Mouse (Mus musculus) ES-E14 (cell line): ENCODE measurements around the gene Rpgrip1. TPM values are rescaled to one million over a fixed set of nuclear protein-coding genes. Genes with fewer than 3 reads are reported as not detected.

Experiments
- DNase-seq: peaks from one replicate; pipeline ENCODE4 v3.0.0-alpha.2; 2013; ENCODE audit warnings: low read depth, low spot score
- H3K27ac ChIP-seq: 2 replicates; pipeline ENCODE4 v1.5.1; 2012; ENCODE audit warnings: low read depth, mild to moderate bottlenecking, low read length, moderate library complexity, mixed read lengths; ENCODE audit not compliant: poor library complexity, insufficient read depth, severe bottlenecking
- H3K36me3 ChIP-seq: 2 replicates; pipeline ENCODE4 v1.6.1; 2012; ENCODE audit warnings: mild to moderate bottlenecking, low read length, moderate library complexity, mixed read lengths; ENCODE audit not compliant: control insufficient read depth, poor library complexity, insufficient read depth, severe bottlenecking
- H3K4me1 ChIP-seq, 2 experiments: fragments of 150-350 bp in 1 of 2; sonication (generic) in 1 of 2; 2 replicates each; pipeline ENCODE4 v1.6.1; 2012; ENCODE audit warnings: low read length in 2 of 2, mild to moderate bottlenecking in 1 of 2, mixed read lengths in 1 of 2; ENCODE audit not compliant: control insufficient read depth in 2 of 2, insufficient read depth in 2 of 2, poor library complexity in 1 of 2
- H3K4me3 ChIP-seq, 2 experiments: fragments of 150-350 bp in 1 of 2; sonication (generic) in 1 of 2; 2 replicates each; pipeline ENCODE4 v1.5.1; 2012; ENCODE audit warnings: low read length in 2 of 2, low read depth in 1 of 2, mild to moderate bottlenecking in 1 of 2, mixed read lengths in 1 of 2; ENCODE audit not compliant: insufficient read depth in 1 of 2, poor library complexity in 1 of 2, severe bottlenecking in 1 of 2
- H3K9ac ChIP-seq: 2 replicates; pipeline ENCODE4 v1.6.1; 2012; ENCODE audit warnings: low read depth, mild to moderate bottlenecking, low read length, mixed read lengths; ENCODE audit not compliant: poor library complexity, insufficient read depth, severe bottlenecking
- H3K9me3 ChIP-seq: fragments of 150-350 bp; sonication (generic); 2 replicates; pipeline ENCODE4 v1.6.1; 2012; ENCODE audit warnings: low read depth, mild to moderate bottlenecking, low read length; ENCODE audit not compliant: control insufficient read depth, insufficient read depth
- CHD2 ChIP-seq: IDR thresholded peaks from 2 replicates; pipeline ENCODE4 v1.6.1; 2014; ENCODE audit warnings: mild to moderate bottlenecking, low read depth, low read length, inconsistent platforms
- HCFC1 ChIP-seq: IDR thresholded peaks from 2 replicates; pipeline ENCODE4 v1.6.1; 2012; ENCODE audit warnings: low read length, inconsistent platforms, borderline replicate concordance; ENCODE audit not compliant: insufficient read depth
- MAFK ChIP-seq: IDR thresholded peaks from 2 replicates; pipeline ENCODE4 v1.6.1; 2014; ENCODE audit warnings: mild to moderate bottlenecking, low read depth, low read length, inconsistent platforms; ENCODE audit not compliant: insufficient read depth
- ZC3H11A ChIP-seq: IDR thresholded peaks from 2 replicates; pipeline ENCODE4 v1.6.1; 2012; ENCODE audit warnings: low read depth, mild to moderate bottlenecking, inconsistent platforms, low read length, borderline replicate concordance
- ZNF384 ChIP-seq: IDR thresholded peaks from 2 replicates; pipeline ENCODE4 v1.6.1; 2012; ENCODE audit warnings: low read depth, low read length, inconsistent platforms
- in situ Hi-C, 2 experiments: fragments of 600-800 bp; cut with MboI; formaldehyde crosslinking; loops; one replicate each; pipeline ENCODE4 v1.15.1; 2025; ENCODE audit warnings: low sequenced_read_pairs in 2 of 2, inconsistent platforms in 1 of 2; ENCODE audit not compliant: unreplicated experiment in 2 of 2
- total RNA-seq: library from RNA; depleted of rRNA; stranded (reverse); fragments of 300-350 nt; gene quantifications from 2 replicates; pipeline ENCODE4 v1.2.3, GENCODE M21; 2012

Rpgrip1 gene
- total RNA-seq, 1 experiment, result 3.3 TPM

DNA sequence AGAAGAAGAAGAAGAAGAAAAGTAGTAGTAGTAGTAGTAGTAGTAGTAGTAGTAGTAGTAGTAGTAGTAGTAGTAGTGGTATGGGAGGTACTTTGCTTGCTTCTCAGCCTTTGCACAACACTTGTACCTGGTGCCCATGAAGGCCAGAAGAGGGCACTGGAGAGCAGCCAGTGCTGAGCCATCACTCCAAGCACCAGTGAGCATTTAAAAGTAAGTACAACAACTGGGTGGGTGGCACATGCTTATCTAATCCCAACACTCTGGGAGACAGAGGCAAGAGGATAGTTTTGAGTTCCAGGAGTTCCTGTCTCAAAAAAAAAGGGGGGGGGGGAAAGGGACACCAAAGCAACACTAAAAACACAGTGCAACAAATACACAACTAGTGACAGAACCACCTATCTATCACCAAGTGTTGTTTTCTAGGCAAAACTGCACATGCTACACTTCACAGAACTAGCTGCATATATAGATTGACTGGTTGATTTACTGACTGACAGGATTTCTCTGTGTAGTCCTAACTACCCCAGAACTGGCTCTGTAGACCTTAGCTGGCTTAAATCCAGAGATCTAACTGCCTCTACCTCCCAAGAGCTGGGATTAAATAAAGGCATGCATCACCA, 80.3 kb downstream of the Rpgrip1 start:
- Histone ChIP-seq H3K4me3 (no peak overlapping the region), H3K27ac (no peak overlapping the region), H3K36me3 (peaks cover 2% of the 10 kb centered on the region; the same call in 1 of the 2 replicates), H3K9ac (no peak overlapping the region), H3K9me3 (no peaks in the 10 kb centered on the region), H3K4me1 (peaks cover 0 to 8% of the 10 kb centered on the region in 2 experiments; a peak in 2 of 4 replicates)
- peak; percentile 65 for DNase-seq
- TF ChIP-seq MAFK, result 0 out of 2 replicates have a peak, but pooled peaks have one; percentile 3
- no peak for TF ChIP-seq CHD2
- in situ Hi-C loops, result no loop called here

DNA sequence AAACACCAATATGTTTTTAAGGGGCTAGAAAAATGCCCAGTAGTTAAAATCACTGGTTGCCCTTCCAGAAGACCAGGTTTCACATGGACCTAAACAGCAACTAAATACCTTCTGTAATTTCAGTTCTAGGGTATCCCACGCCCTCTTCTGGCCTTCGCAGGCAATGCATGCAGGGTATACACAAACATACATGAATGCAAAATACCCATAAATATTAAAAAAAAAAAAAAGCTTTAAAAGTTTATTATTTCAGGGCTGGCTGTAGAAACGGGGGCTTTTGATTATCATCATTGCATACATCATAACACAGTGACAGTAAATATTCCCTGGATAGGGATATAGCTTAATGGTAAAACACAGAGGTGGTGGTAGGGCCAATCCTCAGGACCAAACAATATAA, 85.2 kb downstream of the Rpgrip1 start:
- in situ Hi-C loops, result no loop called here
- Histone ChIP-seq H3K9ac (no peak overlapping the region; the same call in 1 of the 2 replicates), H3K9me3 (no peaks in the 10 kb centered on the region), H3K27ac (no peak overlapping the region), H3K4me1 (peaks cover 6 to 8% of the 10 kb centered on the region in 2 experiments; a peak in 3 of 4 replicates), H3K36me3 (peaks cover 8% of the 10 kb centered on the region), H3K4me3 (peak overlapping the region; percentile 94 to 96; a peak in 3 of 4 replicates)
- TF ChIP-seq CHD2, result no peak
- no peak for TF ChIP-seq MAFK
- TF ChIP-seq ZNF384, result peak; percentile 50; the same call in 1 of the 2 replicates
- no peak for TF ChIP-seq HCFC1
- TF ChIP-seq ZC3H11A, result no peak
- peak; percentile 53 for DNase-seq

DNA sequence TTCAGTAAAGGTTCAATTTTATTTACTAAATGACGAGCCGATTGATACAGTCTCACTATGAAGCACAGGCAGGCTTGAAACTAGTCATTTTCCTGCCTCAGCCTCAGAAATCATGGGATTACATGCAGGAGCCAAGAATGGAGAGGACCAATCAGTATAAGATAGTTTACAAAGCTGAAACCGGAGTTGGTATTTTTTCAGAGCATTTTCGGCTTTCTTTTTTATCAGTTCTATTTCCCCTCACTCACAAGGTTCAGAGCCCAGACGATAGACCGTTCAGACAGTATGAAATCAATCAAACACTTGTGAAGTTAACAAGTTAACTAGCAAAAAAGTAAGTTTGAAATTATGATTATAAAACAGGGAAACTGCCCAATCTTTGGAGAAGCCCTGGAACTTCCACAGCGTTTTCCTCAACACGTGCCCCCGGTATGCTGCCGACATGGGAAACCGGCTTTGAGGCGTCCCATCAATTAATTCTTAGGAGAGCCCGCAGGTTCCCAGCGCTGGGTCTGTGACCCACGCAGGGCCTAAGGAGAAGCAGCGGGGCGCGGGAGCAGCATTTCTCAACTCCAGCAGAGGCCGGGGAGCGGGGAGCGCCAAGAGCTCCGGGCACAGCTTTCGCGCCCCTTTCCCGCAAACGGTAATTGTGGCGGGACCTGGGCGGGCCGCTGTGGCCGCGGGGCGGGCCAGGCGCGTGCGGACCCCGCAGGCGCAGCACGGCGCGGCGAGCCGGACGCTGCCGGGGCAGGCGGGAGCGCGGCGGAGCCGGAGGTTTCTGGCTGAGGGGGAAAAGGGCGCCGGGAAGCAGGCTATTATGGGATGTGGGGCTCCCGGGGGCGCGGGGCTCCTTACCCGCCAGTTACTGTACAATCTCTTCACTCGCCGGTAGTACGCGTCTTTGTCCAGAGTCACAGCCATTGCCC, 86.0 kb downstream of the Rpgrip1 start:
- Histone ChIP-seq H3K4me1 (peaks cover 6 to 8% of the 10 kb centered on the region in 2 experiments; a peak in 3 of 4 replicates), H3K9me3 (no peaks in the 10 kb centered on the region), H3K36me3 (peaks cover 8% of the 10 kb centered on the region), H3K9ac (peak overlapping the region; percentile 99), H3K27ac (peak overlapping the region; percentile 96), H3K4me3 (peak overlapping the region; percentile 94 to 96)
- in situ Hi-C loops, result no loop called here
- no peak for TF ChIP-seq HCFC1
- no peak for TF ChIP-seq MAFK
- no peak for TF ChIP-seq CHD2
- no peak for TF ChIP-seq ZNF384
- TF ChIP-seq ZC3H11A, result no peak
- no peak for DNase-seq

DNA sequence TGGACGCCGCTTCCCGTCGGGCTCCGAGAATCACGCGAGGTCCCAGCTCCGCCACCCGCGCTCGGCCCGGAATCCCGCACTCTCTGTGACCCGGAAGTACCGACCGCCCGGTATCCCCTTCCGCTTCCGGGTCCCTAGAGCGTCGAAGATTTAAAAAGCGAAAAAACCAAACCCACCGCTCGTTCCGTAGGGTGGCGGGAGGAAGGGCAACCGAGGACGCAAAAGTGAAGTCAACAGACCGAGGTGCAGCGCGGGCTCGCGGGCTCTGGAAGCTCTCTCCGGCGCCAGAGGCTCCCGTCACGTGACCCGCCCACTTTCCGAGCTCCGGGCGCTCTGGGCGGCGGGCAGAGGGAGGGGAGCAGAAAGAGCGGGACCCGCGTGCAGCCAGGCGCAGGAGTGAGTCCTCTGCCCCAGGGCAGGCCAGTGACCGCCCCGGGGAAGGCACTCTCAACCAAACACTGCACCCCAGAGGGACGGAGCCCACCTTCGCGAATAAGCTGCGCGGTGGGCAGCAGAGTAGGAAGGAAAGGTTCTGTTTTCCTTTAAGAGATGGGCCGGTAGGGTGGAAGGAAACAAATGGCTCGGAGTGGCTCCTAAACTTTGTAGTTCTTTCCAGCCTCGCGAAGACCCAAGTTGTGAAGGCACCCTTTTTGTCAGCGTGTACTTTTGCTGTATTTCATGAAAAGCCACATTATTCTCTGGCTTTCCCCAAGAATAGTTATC, 86.8 kb downstream of the Rpgrip1 start, which contains the start of gene Supt16:
Gene Supt16 (minus strand): TSS at position 261 of the 723 bp plus-strand sequence.
- H3K4me1 ChIP-seq, result peaks cover 6 to 8% of the 10 kb centered on the region in 2 experiments; a peak in 3 of 4 replicates
- DNase-seq, result peak; percentile 82
- H3K36me3 ChIP-seq, result peaks cover 12% of the 10 kb centered on the region
- in situ Hi-C loops, result no loop called here
- H3K9me3 ChIP-seq, result no peaks in the 10 kb centered on the region
- peak within 1 kb of the TSS; percentile 99 for H3K9ac ChIP-seq
- H3K4me3 ChIP-seq, result peak within 1 kb of the TSS; percentile 94 to 96
- peak; percentile 94 for TF ChIP-seq CHD2
- peak; percentile 68 for TF ChIP-seq HCFC1
- no peak for TF ChIP-seq ZC3H11A
- no peak for TF ChIP-seq MAFK
- TF ChIP-seq ZNF384, result no peak
- H3K27ac ChIP-seq, result peak within 1 kb of the TSS; percentile 96
